Comparison of ENCODE assay signal across 8 mouse cellular contexts in genomic region chr19:4121097-4121805, GRCm38 (mm10). TPM values are rescaled to one million over a fixed set of nuclear protein-coding genes. Genes with fewer than 3 reads are reported as not detected.
A peak's percentile ranks its signal among the peaks of the same experiment; 100 is the strongest.
DNase-seq lines count a peak whose midpoint lies in the region; ATAC-seq lines count a peak whose summit lies in the region.

No protein-coding gene starts in this region.

- peak; percentile 76 for ATAC-seq in erythroblast, adult 5-6 weeks (replicated peaks; ENCODE audit: low FRiP score, poor library complexity, severe bottlenecking)
- ATAC-seq in kidney, embryonic 15.5 days (replicated peaks; ENCODE audit: low FRiP score): peak; percentile 83
- ATAC-seq in monocyte, adult 5-6 weeks (replicated peaks; ENCODE audit: insufficient number of reproducible peaks, low FRiP score, low TSS enrichment, poor library complexity, severe bottlenecking): peak; percentile 65

- WGBS in heart, embryonic 10.5 days: 4% methylated on average over 38 of the region's 38 CpGs
- 2% methylated on average over 38 of the region's 38 CpGs for WGBS in kidney, embryonic 15.5 days

- H3K9me3 ChIP-seq in heart, embryonic 10.5 days: no peaks in the 10 kb centered on the region
- H3K9me3 ChIP-seq in kidney, embryonic 15.5 days (replicated peaks): no peaks in the 10 kb centered on the region

- H3K27me3 ChIP-seq in heart, embryonic 10.5 days (ENCODE audit: insufficient read depth, poor library complexity, severe bottlenecking): no peaks in the 10 kb centered on the region
- H3K27me3 ChIP-seq in kidney, embryonic 15.5 days: no peaks in the 10 kb centered on the region

- H3K9ac ChIP-seq in kidney, embryonic 15.5 days: peak overlapping the region; percentile 46

- peak; percentile 95 to 98 for DNase-seq in B cell, adult 2 months
- DNase-seq in brain, adult 2 months (ENCODE audit: low read depth, low spot score): peak; percentile 99
- DNase-seq in heart, embryonic 10.5 days (ENCODE audit: low spot score): peak; percentile 98
- DNase-seq in liver: peak; percentile 98
- DNase-seq in spleen, postnatal 4 days (ENCODE audit: low spot score in 2 of 2): peak; percentile 97 to 98

- H3K4me2 ChIP-seq in kidney, embryonic 15.5 days: peak overlapping the region; percentile 60

- H3K4me1 ChIP-seq in heart, embryonic 10.5 days: peaks cover 14% of the 10 kb centered on the region; the same call in 1 of the 2 replicates
- H3K4me1 ChIP-seq in kidney, embryonic 15.5 days: peaks cover 36% of the 10 kb centered on the region

- H3K4me3 ChIP-seq in heart, embryonic 10.5 days: peak overlapping the region; percentile 62
- peak overlapping the region; percentile 49 for H3K4me3 ChIP-seq in kidney, embryonic 15.5 days (replicated peaks)

- H3K27ac ChIP-seq in heart, embryonic 10.5 days: peak overlapping the region; percentile 89
- H3K27ac ChIP-seq in kidney, embryonic 15.5 days: peak overlapping the region; percentile 85

- peaks cover 24% of the 10 kb centered on the region for H3K36me3 ChIP-seq in heart, embryonic 10.5 days
- peaks cover 20% of the 10 kb centered on the region for H3K36me3 ChIP-seq in kidney, embryonic 15.5 days

RNA-seq across cellular contexts. Expression of gene Aip, which starts 4.4 kb away (rescaled TPM):
- total RNA-seq in erythroblast, adult 5-6 weeks (2015; ENCODE audit: low replicate concordance): 35.7 and 52.1 TPM in 2 replicates
- 20.9 and 49.9 TPM in 2 replicates for total RNA-seq in erythroblast, adult 5-6 weeks (2017; ENCODE audit: low replicate concordance)
- 89.7 and 93.8 TPM in 2 replicates for polyA plus RNA-seq in heart, embryonic 10.5 days (2016; fragmentation: Nextera tagmentation; extraction: Ambion mirVana)
- 98.0 and 108 TPM in 2 replicates for polyA plus RNA-seq in kidney, embryonic 15.5 days (2015; fragmentation: Nextera tagmentation; extraction: Ambion mirVana)
- total RNA-seq in monocyte, adult 5-6 weeks (2017): 94.2 to 132 TPM (median 124 TPM) in 3 replicates

RNA-seq across cellular contexts. Expression of gene Gpr152, which starts 18.3 kb away (rescaled TPM):
- total RNA-seq in erythroblast, adult 5-6 weeks (2015; ENCODE audit: low replicate concordance): not detected in 2 replicates
- total RNA-seq in erythroblast, adult 5-6 weeks (2017; ENCODE audit: low replicate concordance): not detected in 2 replicates
- polyA plus RNA-seq in heart, embryonic 10.5 days (2016; fragmentation: Nextera tagmentation; extraction: Ambion mirVana): not detected in 2 replicates
- polyA plus RNA-seq in kidney, embryonic 15.5 days (2015; fragmentation: Nextera tagmentation; extraction: Ambion mirVana): not detected in 2 replicates
- 0.29 to 0.43 TPM in 2 of 3 replicates, not detected in the other for total RNA-seq in monocyte, adult 5-6 weeks (2017)

RNA-seq across cellular contexts. Expression of gene Pitpnm1, which starts 21.5 kb away (rescaled TPM):
- total RNA-seq in erythroblast, adult 5-6 weeks (2015; ENCODE audit: low replicate concordance): 20.1 and 32.7 TPM in 2 replicates
- 17.0 and 19.7 TPM in 2 replicates for total RNA-seq in erythroblast, adult 5-6 weeks (2017; ENCODE audit: low replicate concordance)
- polyA plus RNA-seq in heart, embryonic 10.5 days (2016; fragmentation: Nextera tagmentation; extraction: Ambion mirVana): 14.3 and 21.2 TPM in 2 replicates
- polyA plus RNA-seq in kidney, embryonic 15.5 days (2015; fragmentation: Nextera tagmentation; extraction: Ambion mirVana): 14.0 and 15.8 TPM in 2 replicates
- 127 to 142 TPM (median 137 TPM) in 3 replicates for total RNA-seq in monocyte, adult 5-6 weeks (2017)

RNA-seq across cellular contexts. Expression of gene Cabp4, which starts 22.6 kb away (rescaled TPM):
- total RNA-seq in erythroblast, adult 5-6 weeks (2015; ENCODE audit: low replicate concordance): not detected in 2 replicates
- total RNA-seq in erythroblast, adult 5-6 weeks (2017; ENCODE audit: low replicate concordance): 0.43 TPM in 1 of 2 replicates, not detected in the other
- not detected in 2 replicates for polyA plus RNA-seq in heart, embryonic 10.5 days (2016; fragmentation: Nextera tagmentation; extraction: Ambion mirVana)
- polyA plus RNA-seq in kidney, embryonic 15.5 days (2015; fragmentation: Nextera tagmentation; extraction: Ambion mirVana): 0.05 and 0.10 TPM in 2 replicates
- not detected in 3 replicates for total RNA-seq in monocyte, adult 5-6 weeks (2017)

RNA-seq across cellular contexts. Expression of gene Cdk2ap2, which starts 24.3 kb away (rescaled TPM):
- 51.9 and 92.4 TPM in 2 replicates for total RNA-seq in erythroblast, adult 5-6 weeks (2015; ENCODE audit: low replicate concordance)
- total RNA-seq in erythroblast, adult 5-6 weeks (2017; ENCODE audit: low replicate concordance): 11.8 and 18.7 TPM in 2 replicates
- 67.9 and 86.0 TPM in 2 replicates for polyA plus RNA-seq in heart, embryonic 10.5 days (2016; fragmentation: Nextera tagmentation; extraction: Ambion mirVana)
- polyA plus RNA-seq in kidney, embryonic 15.5 days (2015; fragmentation: Nextera tagmentation; extraction: Ambion mirVana): 116 and 117 TPM in 2 replicates
- total RNA-seq in monocyte, adult 5-6 weeks (2017): 77.3 to 120 TPM (median 92.6 TPM) in 3 replicates

Comparison
In these comparisons a context has a peak if more than half of its experiments do, and no peak if none do; other contexts are left out.
1. Peak in every context shown above with its lines: DNase-seq, ATAC-seq, H3K4me3 ChIP-seq and H3K27ac ChIP-seq.